Mouse (Mus musculus): ENCODE measurements around the gene Prmt8.

GRCm38 (mm10) chr6:127753228-127753627, 16.0 kb downstream of the Prmt8 start:
- TF ChIP-seq CTCF (IDR thresholded peaks at IDR 0.05; ENCODE audit: low read depth, low read length) (no peak), POLR2A (IDR thresholded peaks at IDR 0.05; ENCODE audit: extremely low read depth, insufficient read depth, low read length) (no peak)

Measured in liver, adult 2 months (tissue).